Mouse (Mus musculus): ENCODE measurements around the gene Nr3c2.

DNA sequence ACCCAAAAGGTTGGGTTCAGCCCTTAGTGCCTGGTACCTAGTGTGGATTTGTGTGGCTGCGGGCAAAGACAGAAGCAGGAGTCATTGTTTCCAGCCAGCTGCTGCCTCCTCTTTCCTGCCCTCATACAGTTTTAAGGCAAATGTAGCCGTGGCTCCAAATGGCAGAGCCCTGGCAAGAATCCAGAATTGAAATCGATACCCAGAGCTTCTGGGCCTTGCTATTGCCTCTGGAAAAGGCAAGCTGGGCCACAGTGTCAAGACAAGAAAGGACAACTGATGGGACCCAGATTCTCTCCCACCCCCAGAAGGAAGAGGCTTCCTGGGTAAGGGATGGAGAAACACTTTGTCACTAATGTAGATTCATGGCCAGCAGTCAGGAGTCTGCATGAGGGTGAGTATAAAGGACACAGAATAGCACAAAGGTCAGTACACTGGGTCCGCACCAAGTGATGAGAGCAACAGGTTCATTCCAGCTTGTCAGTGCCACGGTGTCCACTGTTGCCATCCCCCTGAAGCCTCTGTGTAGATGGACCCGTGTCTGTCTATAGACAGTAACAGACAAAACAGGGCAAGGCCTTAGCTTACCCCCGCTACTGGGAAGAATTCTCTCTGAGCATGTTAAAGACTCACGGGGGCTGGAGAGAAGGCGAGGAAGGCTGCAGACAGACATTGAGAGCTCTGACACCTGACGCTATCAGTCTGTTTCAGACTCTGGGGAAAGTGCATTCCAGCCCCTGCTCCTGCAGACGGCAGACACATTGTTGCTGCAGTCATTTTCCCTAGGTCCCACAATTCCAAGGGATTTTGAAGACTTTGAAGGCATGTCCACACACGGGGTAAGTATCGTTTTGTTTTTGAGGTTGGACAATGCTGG is 124.8 kb downstream of the Nr3c2 start:
- TF ChIP-seq POLR2A (IDR thresholded peaks at IDR 0.05; ENCODE audit: insufficient read depth, low read length) (no peak), CTCF (IDR thresholded peaks at IDR 0.05; ENCODE audit: low read depth, low read length) (no peak), EP300 (IDR thresholded peaks at IDR 0.05; ENCODE audit: insufficient read depth, low read depth, low read length) (no peak)
